Mouse (Mus musculus) liver, embryonic 14.5 days (tissue): ENCODE measurements at regions not wholly inside any gene's neighbourhood (a gene's known extent, or its start where the extent isn't known, plus 50 kb on each side); places are given as distances from the start of the nearest gene placed in this dataset.

Experiments
- CTCF ChIP-seq: IDR thresholded peaks from 2 replicates; pipeline ENCODE4 v1.5.1; 2016; ENCODE audit warnings: antibody characterized with exemption, low read depth, control low read depth
- EP300 ChIP-seq: IDR thresholded peaks from 2 replicates; pipeline ENCODE4 v1.6.1; 2016; ENCODE audit warnings: antibody characterized with exemption, low read depth

DNA sequence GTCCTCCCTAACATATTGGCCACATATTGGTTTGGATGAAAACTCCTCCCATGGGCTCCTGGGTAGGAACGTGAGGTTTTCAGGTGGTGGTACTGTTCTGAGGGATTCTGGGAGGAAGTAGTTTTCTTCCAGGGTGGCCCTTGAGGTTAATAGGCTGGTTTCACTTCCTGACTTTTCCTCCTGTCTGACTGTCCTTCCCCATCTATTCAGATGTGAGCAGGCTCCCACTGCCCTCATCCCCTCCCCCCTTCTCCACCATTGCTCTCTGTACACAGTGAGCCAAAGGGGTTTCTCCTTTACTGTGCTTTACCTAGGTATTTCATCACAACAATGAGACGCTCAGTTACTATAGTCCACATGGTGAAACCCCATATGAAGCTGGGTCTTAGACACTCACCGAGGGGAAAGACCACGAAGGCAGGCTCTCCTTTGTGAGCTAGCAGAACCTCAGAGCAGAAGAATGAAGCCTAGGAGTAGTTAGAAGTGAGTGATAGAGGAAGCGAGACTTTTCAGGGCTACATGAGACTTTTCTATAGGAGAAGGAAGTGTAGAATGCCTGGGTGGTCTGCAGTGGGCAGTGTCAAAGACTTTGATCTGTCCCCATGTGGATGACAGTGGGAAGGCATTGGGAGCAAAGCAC, 135.3 kb downstream of the Cd83 start:
- TF ChIP-seq CTCF (no peak), EP300 (no peak)
